Mouse (Mus musculus) stomach, postnatal 0 days (tissue): ENCODE results near the gene Kcnh4. TPM values are rescaled to one million over a fixed set of nuclear protein-coding genes. Genes with fewer than 3 reads are reported as not detected.

Source experiments
- ATAC-seq: fragments of 200-750 bp; cut with Nextera tagmentation; 2 replicates; pipeline ENCODE4 v1.8.0; 2017; ENCODE audit not compliant: low FRiP score, low TSS enrichment
- DNase-seq: peaks from one replicate; pipeline ENCODE4 v3.0.0-alpha.2; 2016; ENCODE audit warnings: low spot score
- H3K27ac ChIP-seq: fragments of 300-500 bp; sonication (generic); replicated peaks from 2 replicates; pipeline ENCODE4 v1.5.1; 2014; ENCODE audit warnings: mild to moderate bottlenecking, control low read depth
- H3K27me3 ChIP-seq: fragments of 300-500 bp; sonication (generic); 2 replicates; pipeline ENCODE4 v1.6.1; 2014; ENCODE audit warnings: low read length; ENCODE audit not compliant: control insufficient read depth, insufficient read depth
- H3K36me3 ChIP-seq: fragments of 300-500 bp; sonication (generic); 2 replicates; pipeline ENCODE4 v1.6.1; 2014; ENCODE audit warnings: low read length, mixed read lengths; ENCODE audit not compliant: control insufficient read depth, insufficient read depth
- H3K4me1 ChIP-seq: fragments of 300-500 bp; sonication (generic); replicated peaks from 2 replicates; pipeline ENCODE4 v1.6.1; 2014; ENCODE audit warnings: antibody characterized with exemption; ENCODE audit not compliant: control insufficient read depth, insufficient read depth
- H3K4me2 ChIP-seq: fragments of 300-500 bp; sonication (generic); replicated peaks from 2 replicates; pipeline ENCODE4 v1.6.1; 2014; ENCODE audit warnings: low read depth, mild to moderate bottlenecking, control low read depth, moderate library complexity
- H3K4me3 ChIP-seq: fragments of 300-500 bp; sonication (generic); 2 replicates; pipeline ENCODE4 v1.5.1; 2014; ENCODE audit warnings: low read depth, low read length, control low read depth
- H3K9ac ChIP-seq: fragments of 300-500 bp; sonication (generic); 2 replicates; pipeline ENCODE4 v1.6.1; 2014; ENCODE audit warnings: mild to moderate bottlenecking, low read length, control low read depth, mixed read lengths
- H3K9me3 ChIP-seq: fragments of 300-500 bp; sonication (generic); 2 replicates; pipeline ENCODE4 v1.6.1; 2016; ENCODE audit warnings: low read length; ENCODE audit not compliant: control insufficient read depth
- CTCF ChIP-seq: IDR thresholded peaks from 2 replicates; pipeline ENCODE4 v1.5.1; 2016; ENCODE audit warnings: antibody characterized with exemption, low read depth, mild to moderate bottlenecking, moderate library complexity
- EP300 ChIP-seq: optimal IDR thresholded peaks from 2 replicates; pipeline ENCODE3; 2016; ENCODE audit warnings: antibody characterized with exemption
- WGBS: fragments of 180-500 bp; shearing (Covaris S2); extraction: QIAGEN DNeasy Blood & Tissue Kit; methylation state at CpG from one replicate; pipeline ENCODE4 v1.1.7; 2014; 5-methylcytosine and 5-hydroxymethylcytosine counted together
- polyA plus RNA-seq: library from polyadenylated mRNA; unstranded; fragments of >200 nt; fragmentation: Nextera tagmentation; extraction: Ambion mirVana; gene quantifications from 2 replicates; pipeline ENCODE4 v1.2.1, GENCODE M21; 2015

Gene Kcnh4
- polyA plus RNA-seq, 1 experiment from 2014 or later: 0.06 TPM

GRCm38 (mm10) chr11:100694926-100695325 is 64.8 kb downstream of the Kcnh4 start:
- Histone ChIP-seq H3K4me2 (no peak overlapping the region), H3K4me3 (no peak overlapping the region), H3K27me3 (peaks cover 2% of the 10 kb centered on the region; the same call in 1 of the 2 replicates), H3K36me3 (no peaks in the 10 kb centered on the region), H3K4me1 (no peaks in the 10 kb centered on the region), H3K9ac (no peak overlapping the region), H3K27ac (no peak overlapping the region), H3K9me3 (no peaks in the 10 kb centered on the region)
- TF ChIP-seq CTCF (peak; percentile 96), EP300 (no peak)
- DNase-seq (peak; percentile 81), ATAC-seq (no peak)
- 41% methylated on average over 5 of the region's 5 CpGs for WGBS

GRCm38 (mm10) chr11:100693154-100693553 is 66.6 kb downstream of the Kcnh4 start:
- no peak for ATAC-seq
- TF ChIP-seq EP300 (no peak), CTCF (no peak)
- H3K27me3 ChIP-seq: peaks cover 2% of the 10 kb centered on the region; the same call in 1 of the 2 replicates
- H3K9ac ChIP-seq: no peak overlapping the region
- H3K36me3 ChIP-seq: no peaks in the 10 kb centered on the region
- H3K4me1 ChIP-seq: no peaks in the 10 kb centered on the region
- 45% methylated on average over 5 of the region's 5 CpGs for WGBS
- no peak for DNase-seq
- no peak overlapping the region for H3K27ac ChIP-seq
- no peaks in the 10 kb centered on the region for H3K9me3 ChIP-seq
- H3K4me3 ChIP-seq: no peak overlapping the region
- H3K4me2 ChIP-seq: no peak overlapping the region

GRCm38 (mm10) chr11:100692164-100692616 is 67.6 kb downstream of the Kcnh4 start, which contains the start of gene Zfp385c:
Gene Zfp385c (minus strand): TSS chr11:100692455.
- no peak for ATAC-seq
- WGBS: 3% methylated on average over 22 of the region's 23 CpGs
- TF ChIP-seq EP300 (no peak), CTCF (no peak)

GRCm38 (mm10) chr11:100690389-100690788 is 69.4 kb downstream of the Kcnh4 start:
- WGBS: 42% methylated on average over 7 of the region's 7 CpGs
- Histone ChIP-seq H3K9me3 (no peaks in the 10 kb centered on the region), H3K27ac (no peak overlapping the region), H3K4me1 (no peaks in the 10 kb centered on the region), H3K27me3 (peaks cover 2% of the 10 kb centered on the region; the same call in 1 of the 2 replicates), H3K36me3 (no peaks in the 10 kb centered on the region), H3K4me2 (no peak overlapping the region), H3K9ac (no peak overlapping the region), H3K4me3 (no peak overlapping the region)
- TF ChIP-seq CTCF (peak; percentile 24), EP300 (no peak)
- DNase-seq (no peak), ATAC-seq (no peak)

More at GRCm38 (mm10) chr11:100692164-100692616, 67.6 kb downstream of the Kcnh4 start, which contains the start of gene Zfp385c:
- Histone ChIP-seq H3K9ac (peak within 1 kb of the TSS; percentile 35), H3K4me2 (peak within 1 kb of the TSS; percentile 63), H3K36me3 (no peaks in the 10 kb centered on the region), H3K4me1 (no peaks in the 10 kb centered on the region), H3K4me3 (peak within 1 kb of the TSS; percentile 29), H3K27ac (no peak within 1 kb of the TSS), H3K27me3 (peaks cover 2% of the 10 kb centered on the region; the same call in 1 of the 2 replicates), H3K9me3 (no peaks in the 10 kb centered on the region)
- peak; percentile 44 for DNase-seq

Other genes with a start within 250 kb of the Kcnh4 start
- 70.3 and 70.6 TPM in 2 replicates for gene Acly, start 231.9 kb downstream of the Kcnh4 start, polyA plus RNA-seq
- gene Ttc25, start 214.3 kb downstream of the Kcnh4 start, polyA plus RNA-seq: 0.17 and 0.33 TPM in 2 replicates
- 23.5 and 25.7 TPM in 2 replicates for gene Cnp, start 185.0 kb downstream of the Kcnh4 start, polyA plus RNA-seq
- 59.0 and 63.1 TPM in 2 replicates for gene Nkiras2, start 140.7 kb downstream of the Kcnh4 start, polyA plus RNA-seq
- 91.9 and 96.1 TPM in 2 replicates for gene Dnajc7, start 139.8 kb downstream of the Kcnh4 start, polyA plus RNA-seq
- gene Zfp385c, start 67.5 kb downstream of the Kcnh4 start, polyA plus RNA-seq: 0.18 and 0.34 TPM in 2 replicates
- gene Dhx58, start 55.7 kb downstream of the Kcnh4 start, polyA plus RNA-seq: 2.6 and 2.9 TPM in 2 replicates
- gene Kat2a, start 47.5 kb downstream of the Kcnh4 start, polyA plus RNA-seq: 24.6 and 27.2 TPM in 2 replicates
- 0.13 and 0.22 TPM in 2 replicates for gene Hspb9, start 46.1 kb downstream of the Kcnh4 start, polyA plus RNA-seq
- 18.4 and 22.0 TPM in 2 replicates for gene Rab5c, start 21.7 kb downstream of the Kcnh4 start, polyA plus RNA-seq
- gene Hcrt, start 3.0 kb upstream of the Kcnh4 start, polyA plus RNA-seq: not detected in 2 replicates
- gene Ghdc, start 11.0 kb upstream of the Kcnh4 start, polyA plus RNA-seq: 3.6 and 3.9 TPM in 2 replicates
- gene Stat5b, start 90.8 kb upstream of the Kcnh4 start, polyA plus RNA-seq: 16.1 and 17.3 TPM in 2 replicates
- gene Stat5a, start 99.4 kb upstream of the Kcnh4 start, polyA plus RNA-seq: 13.0 and 13.5 TPM in 2 replicates
- gene Stat3, start 179.6 kb upstream of the Kcnh4 start, polyA plus RNA-seq: 47.7 and 55.1 TPM in 2 replicates
- 313 and 331 TPM in 2 replicates for gene Cavin1, start 210.9 kb upstream of the Kcnh4 start, polyA plus RNA-seq
- 44.8 and 45.5 TPM in 2 replicates for gene Atp6v0a1, start 249.5 kb upstream of the Kcnh4 start, polyA plus RNA-seq